Mouse (Mus musculus): ENCODE results near the gene Lrrc74a. TPM values are rescaled to one million over a fixed set of nuclear protein-coding genes. Genes with fewer than 3 reads are reported as not detected.

Gene Lrrc74a
- polyA plus RNA-seq, 1 experiment from 2014 or later: not detected

GRCm38 (mm10) chr12:86797771-86798170 lies 63.6 kb downstream of the Lrrc74a start:
- H3K4me3 ChIP-seq (ENCODE audit: low read depth, low read length): no peak overlapping the region
- no peak for DNase-seq (ENCODE audit: low spot score)
- no peak for ATAC-seq (ENCODE audit: insufficient read depth, low FRiP score, low TSS enrichment)
- H3K9ac ChIP-seq (ENCODE audit: low read length): no peak overlapping the region
- WGBS: 79% methylated on average over 4 of the region's 4 CpGs
- H3K4me2 ChIP-seq (ENCODE audit: low read depth): no peak overlapping the region
- no peaks in the 10 kb centered on the region for H3K36me3 ChIP-seq (ENCODE audit: control insufficient read depth, insufficient read depth, low read length)
- H3K9me3 ChIP-seq (ENCODE audit: control insufficient read depth, low read length): no peaks in the 10 kb centered on the region
- no peaks in the 10 kb centered on the region for H3K27me3 ChIP-seq (ENCODE audit: control insufficient read depth, insufficient read depth, low read length)
- H3K4me1 ChIP-seq (ENCODE audit: control insufficient read depth, insufficient read depth, low read length): peaks cover 25% of the 10 kb centered on the region
- H3K27ac ChIP-seq (ENCODE audit: low read depth, low read length): no peak overlapping the region

- peak overlapping the region; percentile 56; the same call in 1 of the 2 replicates for H3K27ac ChIP-seq (ENCODE audit: low read depth, low read length)
These were observed 64.8 kb downstream of the Lrrc74a start for GRCm38 (mm10) chr12:86798773-86799540.

GRCm38 (mm10) chr12:86799786-86800185 lies 65.6 kb downstream of the Lrrc74a start:
- WGBS: 87% methylated on average over 7 of the region's 7 CpGs
- H3K9ac ChIP-seq (ENCODE audit: low read length): no peak overlapping the region
- DNase-seq (ENCODE audit: low spot score) (no peak), ATAC-seq (ENCODE audit: insufficient read depth, low FRiP score, low TSS enrichment) (no peak)
- no peak overlapping the region for H3K4me2 ChIP-seq (ENCODE audit: low read depth)
- H3K9me3 ChIP-seq (ENCODE audit: control insufficient read depth, low read length): no peaks in the 10 kb centered on the region
- H3K36me3 ChIP-seq (ENCODE audit: control insufficient read depth, insufficient read depth, low read length): no peaks in the 10 kb centered on the region
- H3K4me3 ChIP-seq (ENCODE audit: low read depth, low read length): no peak overlapping the region
- no peaks in the 10 kb centered on the region for H3K27me3 ChIP-seq (ENCODE audit: control insufficient read depth, insufficient read depth, low read length)
- H3K27ac ChIP-seq (ENCODE audit: low read depth, low read length): no peak overlapping the region
- peaks cover 33% of the 10 kb centered on the region for H3K4me1 ChIP-seq (ENCODE audit: control insufficient read depth, insufficient read depth, low read length)

More at GRCm38 (mm10) chr12:86798773-86799540, 64.8 kb downstream of the Lrrc74a start:
- Histone ChIP-seq H3K4me2 (ENCODE audit: low read depth) (no peak overlapping the region), H3K27me3 (ENCODE audit: control insufficient read depth, insufficient read depth, low read length) (no peaks in the 10 kb centered on the region), H3K36me3 (ENCODE audit: control insufficient read depth, insufficient read depth, low read length) (no peaks in the 10 kb centered on the region), H3K4me1 (ENCODE audit: control insufficient read depth, insufficient read depth, low read length) (peaks cover 28% of the 10 kb centered on the region), H3K9ac (ENCODE audit: low read length) (peak overlapping the region; percentile 23; the same call in 1 of the 2 replicates), H3K9me3 (ENCODE audit: control insufficient read depth, low read length) (no peaks in the 10 kb centered on the region), H3K4me3 (ENCODE audit: low read depth, low read length) (no peak overlapping the region)
- ATAC-seq (ENCODE audit: insufficient read depth, low FRiP score, low TSS enrichment) (no peak), DNase-seq (ENCODE audit: low spot score) (peak; percentile 89)
- whole genome bisulfite sequencing: 14% methylated on average over 14 of the region's 14 CpGs

- Histone ChIP-seq H3K4me1 (ENCODE audit: control insufficient read depth, insufficient read depth, low read length) (peaks cover 33% of the 10 kb centered on the region), H3K36me3 (ENCODE audit: control insufficient read depth, insufficient read depth, low read length) (no peaks in the 10 kb centered on the region), H3K9me3 (ENCODE audit: control insufficient read depth, low read length) (no peaks in the 10 kb centered on the region), H3K9ac (ENCODE audit: low read length) (peak overlapping the region; percentile 23; the same call in 1 of the 2 replicates), H3K27me3 (ENCODE audit: control insufficient read depth, insufficient read depth, low read length) (no peaks in the 10 kb centered on the region), H3K4me3 (ENCODE audit: low read depth, low read length) (no peak overlapping the region), H3K4me2 (ENCODE audit: low read depth) (no peak overlapping the region), H3K27ac (ENCODE audit: low read depth, low read length) (peak overlapping the region; percentile 96)
- DNase-seq (ENCODE audit: low spot score): no peak
- 37% methylated on average over 4 of the region's 4 CpGs for WGBS
- no peak for ATAC-seq (ENCODE audit: insufficient read depth, low FRiP score, low TSS enrichment)
These were observed 66.2 kb downstream of the Lrrc74a start for GRCm38 (mm10) chr12:86800336-86800735.

- H3K9me3 ChIP-seq (ENCODE audit: control insufficient read depth, low read length): no peaks in the 10 kb centered on the region
- ATAC-seq (ENCODE audit: insufficient read depth, low FRiP score, low TSS enrichment): 0 out of 2 replicates have a peak, but pooled peaks have one; percentile 5
- WGBS: 3% methylated on average over 7 of the region's 7 CpGs
- no peaks in the 10 kb centered on the region for H3K36me3 ChIP-seq (ENCODE audit: control insufficient read depth, insufficient read depth, low read length)
- peak overlapping the region; percentile 32 for H3K4me2 ChIP-seq (ENCODE audit: low read depth)
- no peaks in the 10 kb centered on the region for H3K27me3 ChIP-seq (ENCODE audit: control insufficient read depth, insufficient read depth, low read length)
- H3K4me3 ChIP-seq (ENCODE audit: low read depth, low read length): no peak overlapping the region
- H3K27ac ChIP-seq (ENCODE audit: low read depth, low read length): peak overlapping the region; percentile 96
- no peak for DNase-seq (ENCODE audit: low spot score)
- peak overlapping the region; percentile 38 for H3K9ac ChIP-seq (ENCODE audit: low read length)
- peaks cover 33% of the 10 kb centered on the region for H3K4me1 ChIP-seq (ENCODE audit: control insufficient read depth, insufficient read depth, low read length)
These were observed 66.6 kb downstream of the Lrrc74a start for GRCm38 (mm10) chr12:86800765-86801147.

GRCm38 (mm10) chr12:86801148-86802004 lies 67.2 kb downstream of the Lrrc74a start:
- ATAC-seq (ENCODE audit: insufficient read depth, low FRiP score, low TSS enrichment) (peak; percentile 72), DNase-seq (ENCODE audit: low spot score) (peak; percentile 89)
- Histone ChIP-seq H3K4me1 (ENCODE audit: control insufficient read depth, insufficient read depth, low read length) (peaks cover 36% of the 10 kb centered on the region), H3K27ac (ENCODE audit: low read depth, low read length) (peak overlapping the region; percentile 96), H3K9me3 (ENCODE audit: control insufficient read depth, low read length) (no peaks in the 10 kb centered on the region), H3K27me3 (ENCODE audit: control insufficient read depth, insufficient read depth, low read length) (no peaks in the 10 kb centered on the region), H3K36me3 (ENCODE audit: control insufficient read depth, insufficient read depth, low read length) (no peaks in the 10 kb centered on the region), H3K9ac (ENCODE audit: low read length) (peak overlapping the region; percentile 47), H3K4me2 (ENCODE audit: low read depth) (peak overlapping the region; percentile 32), H3K4me3 (ENCODE audit: low read depth, low read length) (peak overlapping the region; percentile 8; the same call in 1 of the 2 replicates)
- under 1% methylated on average over 23 of the region's 23 CpGs for WGBS

- Histone ChIP-seq H3K4me1 (ENCODE audit: control insufficient read depth, insufficient read depth, low read length) (peaks cover 44% of the 10 kb centered on the region), H3K27ac (ENCODE audit: low read depth, low read length) (peak overlapping the region; percentile 96), H3K36me3 (ENCODE audit: control insufficient read depth, insufficient read depth, low read length) (no peaks in the 10 kb centered on the region), H3K4me3 (ENCODE audit: low read depth, low read length) (no peak overlapping the region), H3K9ac (ENCODE audit: low read length) (peak overlapping the region; percentile 47), H3K9me3 (ENCODE audit: control insufficient read depth, low read length) (no peaks in the 10 kb centered on the region), H3K4me2 (ENCODE audit: low read depth) (peak overlapping the region; percentile 32), H3K27me3 (ENCODE audit: control insufficient read depth, insufficient read depth, low read length) (no peaks in the 10 kb centered on the region)
- ATAC-seq (ENCODE audit: insufficient read depth, low FRiP score, low TSS enrichment) (0 out of 2 replicates have a peak, but pooled peaks have one; percentile 35), DNase-seq (ENCODE audit: low spot score) (peak; percentile 76)
- 1% methylated on average over 17 of the region's 17 CpGs for WGBS
These were observed 68.0 kb downstream of the Lrrc74a start for GRCm38 (mm10) chr12:86802005-86802671.

- H3K4me3 ChIP-seq (ENCODE audit: low read depth, low read length): no peak overlapping the region
- 47% methylated on average over 3 of the region's 3 CpGs for WGBS
- peak overlapping the region; percentile 96 for H3K27ac ChIP-seq (ENCODE audit: low read depth, low read length)
- H3K9me3 ChIP-seq (ENCODE audit: control insufficient read depth, low read length): no peaks in the 10 kb centered on the region
- H3K27me3 ChIP-seq (ENCODE audit: control insufficient read depth, insufficient read depth, low read length): no peaks in the 10 kb centered on the region
- H3K4me2 ChIP-seq (ENCODE audit: low read depth): no peak overlapping the region
- H3K4me1 ChIP-seq (ENCODE audit: control insufficient read depth, insufficient read depth, low read length): peaks cover 51% of the 10 kb centered on the region
- DNase-seq (ENCODE audit: low spot score) (no peak), ATAC-seq (ENCODE audit: insufficient read depth, low FRiP score, low TSS enrichment) (no peak)
- H3K9ac ChIP-seq (ENCODE audit: low read length): no peak overlapping the region
- H3K36me3 ChIP-seq (ENCODE audit: control insufficient read depth, insufficient read depth, low read length): no peaks in the 10 kb centered on the region
These were observed 68.7 kb downstream of the Lrrc74a start for GRCm38 (mm10) chr12:86802899-86803298.
